Mouse (Mus musculus) thymus, postnatal 36 days (tissue): Measurements from ENCODE around the gene Ggt7.
"Not testable (repeated sequence)": the region's sequence is repeated elsewhere in the genome, so short reads cannot be mapped to it uniquely, and the experiment has no call there.

Experiments used
- DNase-seq, 2 experiments: peaks; one replicate each; pipeline ENCODE4 v3.0.0; 2022; ENCODE audit warnings: mixed read lengths in 2 of 2

Gene Ggt7

DNA sequence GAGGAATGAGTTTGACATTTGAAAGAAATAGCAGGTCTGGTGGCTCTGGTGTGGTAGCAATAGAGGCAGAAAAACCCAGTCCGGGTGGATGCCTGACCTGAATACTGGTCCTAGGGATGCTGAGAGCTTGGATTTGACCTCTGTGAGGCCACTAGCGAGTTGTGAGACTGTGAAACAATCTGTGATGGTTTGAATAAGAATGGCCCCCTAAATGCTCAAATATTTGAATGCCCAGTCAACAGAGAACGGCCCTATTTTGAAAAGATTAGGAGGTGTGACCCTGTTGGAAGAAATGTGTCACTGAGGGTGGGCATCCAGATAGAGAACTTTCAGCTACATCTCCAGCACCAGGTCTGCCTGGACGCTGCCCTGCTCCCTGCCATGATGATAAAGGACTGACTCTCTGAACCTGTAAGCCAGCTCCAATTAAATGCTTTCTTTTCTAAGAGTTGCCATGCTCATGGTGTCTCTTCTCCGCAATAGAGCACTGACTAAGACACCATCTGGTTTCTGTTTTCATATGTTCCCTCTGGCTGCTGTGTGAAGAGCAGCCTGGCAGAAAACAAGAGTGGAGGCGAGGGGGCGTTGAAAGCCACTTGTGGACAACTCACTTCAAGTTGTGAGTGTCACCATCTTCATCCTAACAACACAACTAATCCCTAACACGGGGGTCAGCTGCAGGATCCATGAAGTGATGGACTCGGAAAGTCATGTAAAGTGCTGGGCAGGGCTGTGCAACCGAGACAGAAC lies 10.1 kb downstream of the Ggt7 start:
- no peak for DNase-seq

DNA sequence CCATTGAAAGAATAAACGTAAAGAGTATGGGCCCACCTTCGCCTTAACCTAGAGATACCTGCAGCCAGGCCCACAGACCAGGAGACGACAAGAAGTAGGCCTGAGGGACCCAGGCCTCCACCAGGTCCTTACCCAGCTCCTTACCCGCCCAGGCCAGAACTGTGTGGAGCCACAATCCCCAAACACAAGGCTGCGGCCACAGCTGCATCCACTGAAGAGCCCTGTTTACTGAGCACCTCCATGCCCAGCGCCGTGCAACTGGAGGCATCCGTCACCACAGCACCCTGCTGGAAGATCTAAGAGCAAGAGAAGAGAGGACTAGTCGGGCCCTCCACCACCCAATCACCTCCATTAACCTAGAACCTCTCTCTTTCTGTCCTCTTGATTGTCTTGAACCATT lies 12.2 kb downstream of the Ggt7 start:
- no peak for DNase-seq

DNA sequence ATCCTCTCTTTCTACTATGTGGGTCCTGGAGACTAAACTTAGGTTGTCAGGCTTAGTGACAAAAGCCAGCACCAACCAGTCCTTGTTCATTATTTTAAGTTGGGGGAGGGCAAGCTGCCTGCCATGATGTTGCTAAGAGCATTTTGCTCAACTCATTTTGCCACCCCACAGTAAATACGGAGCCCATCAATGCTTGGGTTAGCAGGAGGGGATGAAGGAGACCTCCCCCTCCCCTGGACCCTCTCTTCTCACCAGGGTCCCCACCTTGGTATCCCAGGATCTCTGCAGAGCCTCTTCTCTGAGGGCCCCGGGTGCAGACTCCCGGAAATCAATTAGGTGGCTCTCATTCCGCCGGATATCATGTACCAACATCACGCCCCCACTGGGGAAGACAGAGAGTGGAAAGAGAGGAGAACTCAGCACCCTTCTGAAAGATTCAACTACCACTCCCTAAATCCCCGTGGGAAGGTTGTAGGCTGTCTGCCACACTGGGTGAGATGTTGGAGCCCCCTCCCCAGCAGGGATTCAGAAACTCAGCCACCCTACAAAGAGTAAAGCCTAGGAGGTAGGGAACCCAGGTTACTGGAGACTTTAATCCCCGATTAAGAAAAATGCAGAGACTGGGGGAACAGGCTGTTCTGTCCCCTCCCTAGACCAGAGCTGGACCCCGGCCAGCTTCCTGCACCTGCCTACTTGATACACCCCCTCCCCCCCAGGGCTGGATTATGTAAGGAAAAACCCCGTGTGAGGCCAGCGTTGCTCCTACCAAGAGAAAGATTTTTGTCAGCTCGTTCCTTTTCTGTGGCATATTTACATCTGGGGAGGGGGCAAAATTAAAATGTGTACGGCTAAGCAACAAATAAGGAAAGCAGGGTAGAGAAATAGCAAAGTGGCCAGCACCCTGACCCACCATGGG lies 13.3 kb downstream of the Ggt7 start:
- DNase-seq: no peak

DNA sequence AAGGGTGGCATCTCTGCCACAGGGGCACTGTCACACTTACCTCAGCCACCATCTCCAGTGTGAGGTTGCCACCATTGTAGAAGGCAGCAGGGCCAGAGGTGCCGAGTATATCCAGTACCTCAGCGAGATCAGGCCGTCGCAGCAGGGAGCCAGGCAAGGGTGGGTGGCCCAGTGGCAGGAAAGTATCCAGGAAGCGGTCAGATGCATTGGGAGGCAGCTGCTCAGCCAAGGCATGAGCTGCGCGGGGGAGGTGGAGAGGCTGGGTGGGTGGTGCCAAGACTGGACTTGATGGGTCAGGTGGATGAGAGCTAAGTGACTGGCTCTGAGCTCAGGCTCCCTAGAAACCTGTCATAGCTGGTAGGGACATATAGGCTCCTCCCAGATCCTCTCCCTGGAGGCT lies 15.4 kb downstream of the Ggt7 start:
- no peak for DNase-seq

DNA sequence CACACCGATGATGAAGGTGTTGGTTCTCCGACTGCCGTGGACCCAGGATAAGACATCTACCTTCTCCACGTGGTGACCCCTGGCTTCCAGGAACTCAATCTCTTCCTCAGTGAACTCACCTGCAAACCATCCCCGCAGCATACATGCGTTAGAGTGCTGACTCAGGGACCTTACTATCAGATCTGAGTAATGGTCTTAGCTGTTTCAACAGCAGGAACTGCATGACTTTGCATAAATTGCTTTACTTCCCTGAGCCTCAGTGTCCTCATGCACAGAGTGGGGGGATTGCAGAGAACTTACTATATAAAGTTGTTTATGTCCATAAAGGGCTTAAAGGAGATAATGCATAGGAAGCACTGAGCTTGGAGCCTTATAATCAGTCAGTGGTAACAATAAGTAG lies 27.0 kb downstream of the Ggt7 start:
- no peak for DNase-seq

DNA sequence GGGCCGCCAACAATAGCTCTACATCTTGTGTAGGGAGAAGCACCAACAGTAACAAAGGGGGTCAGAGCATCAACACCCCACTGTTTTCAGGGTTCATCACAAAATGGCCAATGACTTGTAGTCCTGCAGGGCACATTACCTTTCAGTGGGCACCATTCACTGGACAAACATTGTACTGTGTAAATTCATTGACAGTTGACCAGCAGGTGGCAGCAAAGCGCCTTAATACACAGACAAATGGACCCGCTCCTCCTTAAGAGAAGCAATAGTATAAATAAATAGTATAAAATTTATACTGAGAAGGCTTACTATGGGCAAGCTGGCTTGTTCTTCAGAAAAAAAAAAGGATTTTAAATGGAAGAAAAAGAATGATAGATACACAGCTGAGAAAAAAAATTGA lies 36.0 kb downstream of the Ggt7 start:
- peak; percentile 50 to 58 for DNase-seq

DNA sequence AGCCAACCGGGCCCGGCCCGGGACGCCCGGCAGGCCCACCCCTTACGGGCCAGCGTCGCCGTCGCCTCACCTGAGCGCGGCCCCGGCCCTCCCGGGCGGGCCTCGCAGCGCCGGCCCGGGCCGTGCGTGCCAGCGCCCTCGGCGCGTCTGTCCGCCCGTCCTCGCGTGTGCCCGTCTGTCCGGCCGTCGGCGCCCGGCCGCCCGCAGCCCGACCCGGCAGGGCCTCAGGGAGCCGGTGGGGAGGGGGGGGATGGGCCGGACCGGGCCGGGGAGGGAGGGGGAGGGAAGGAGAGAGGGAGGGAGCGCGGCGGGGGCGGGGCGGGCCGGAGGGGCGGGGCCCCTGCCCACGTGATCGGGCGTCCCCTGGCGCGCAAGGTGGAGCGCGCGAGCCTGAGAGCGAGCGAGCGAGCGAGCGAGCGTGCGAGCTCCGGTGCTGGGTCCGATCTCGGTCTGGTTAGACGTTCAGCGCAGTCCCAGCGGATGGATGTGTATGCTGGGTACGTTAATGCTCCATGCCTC lies 44.4 kb downstream of the Ggt7 start, which contains the start of gene Ncoa6:
TSS of gene Ncoa6 (minus strand) at position 325 of the 519 bp plus-strand sequence.
- DNase-seq: peak in 1 of 2 experiments; percentile 68

DNA sequence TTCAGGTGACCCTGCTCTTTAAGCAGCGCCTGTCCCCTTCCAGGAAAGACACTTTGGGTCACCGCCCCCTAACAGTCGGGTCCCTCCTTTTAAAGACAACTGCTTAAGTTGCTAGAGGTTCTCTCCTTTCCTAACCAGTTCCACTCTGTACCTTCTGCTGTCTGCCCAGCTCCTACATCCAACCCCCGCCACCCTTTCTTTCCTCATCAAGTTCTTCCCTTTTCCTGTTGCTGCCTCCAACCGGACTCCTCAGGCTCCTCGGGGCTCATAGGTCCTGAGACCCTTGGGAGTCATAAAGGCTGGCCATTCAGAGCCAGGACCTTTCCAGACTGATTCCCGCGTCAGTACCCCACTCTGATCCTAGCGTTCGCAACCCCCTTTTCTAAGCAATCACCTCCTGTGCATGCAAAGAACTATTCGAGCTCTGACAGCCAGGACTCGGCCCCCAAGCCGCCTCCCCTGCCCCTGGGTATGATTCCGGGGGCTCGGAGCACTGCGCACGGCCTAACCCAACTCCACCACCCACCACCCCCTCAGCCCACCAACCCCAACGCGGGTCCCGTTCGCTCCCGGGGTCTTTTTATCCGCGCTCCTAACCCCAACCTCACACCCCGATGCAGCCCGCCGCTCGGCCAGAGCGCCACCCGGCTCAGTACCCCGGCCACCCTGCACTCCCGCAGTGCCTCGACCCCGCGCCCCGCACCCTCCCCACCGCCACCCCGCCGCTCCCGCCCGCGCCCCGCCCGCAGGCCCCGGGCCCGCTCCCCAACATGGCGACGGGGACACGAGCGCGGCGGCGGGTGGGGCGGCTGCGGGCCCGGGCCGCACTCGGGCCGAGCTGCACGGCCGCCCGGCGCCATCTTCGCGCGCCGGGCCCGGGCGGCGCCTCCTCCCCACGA lies 45.1 kb downstream of the Ggt7 start:
- DNase-seq: peak; percentile 44 to 65

DNA sequence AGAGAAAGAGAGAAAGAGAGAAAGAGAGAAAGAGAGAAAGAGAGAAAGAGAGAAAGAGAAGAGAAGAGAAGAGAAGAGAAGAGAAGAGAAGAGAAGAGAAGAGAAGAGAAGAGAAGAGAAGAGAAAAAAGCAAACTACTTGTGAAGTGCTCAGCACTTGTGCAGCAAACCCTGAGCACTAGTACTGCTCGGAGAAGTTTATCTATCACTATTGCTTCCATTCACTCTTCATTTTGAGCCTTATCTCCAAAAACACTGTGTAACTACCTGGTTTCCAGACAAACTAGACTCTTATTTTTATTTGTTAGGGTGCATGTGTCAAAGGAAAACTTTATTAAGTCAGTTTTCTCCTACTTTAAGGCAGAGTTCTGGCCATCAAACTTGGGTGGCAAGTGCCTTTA lies 51.2 kb downstream of the Ggt7 start:
- no peak for DNase-seq

DNA sequence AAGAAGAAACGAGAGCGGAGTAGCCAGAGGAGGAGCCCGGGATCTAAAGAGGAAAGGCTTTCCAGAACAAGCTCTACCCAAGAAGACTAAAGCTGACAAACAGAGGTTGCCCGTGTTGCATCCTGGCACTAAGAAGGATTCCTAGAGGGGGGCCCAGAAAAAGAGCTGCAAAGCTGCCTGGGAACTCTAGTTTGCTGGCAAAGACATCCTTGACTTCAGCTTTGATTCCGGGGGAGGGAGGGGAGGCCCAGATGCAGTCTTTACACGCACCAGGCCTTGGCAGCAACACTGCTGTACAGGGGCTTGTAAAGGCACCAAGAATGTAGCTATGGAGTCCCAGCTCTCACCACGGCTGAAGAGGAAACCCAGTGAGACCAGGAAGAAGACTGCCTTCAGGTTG lies 64.4 kb downstream of the Ggt7 start:
- no peak for DNase-seq

DNA sequence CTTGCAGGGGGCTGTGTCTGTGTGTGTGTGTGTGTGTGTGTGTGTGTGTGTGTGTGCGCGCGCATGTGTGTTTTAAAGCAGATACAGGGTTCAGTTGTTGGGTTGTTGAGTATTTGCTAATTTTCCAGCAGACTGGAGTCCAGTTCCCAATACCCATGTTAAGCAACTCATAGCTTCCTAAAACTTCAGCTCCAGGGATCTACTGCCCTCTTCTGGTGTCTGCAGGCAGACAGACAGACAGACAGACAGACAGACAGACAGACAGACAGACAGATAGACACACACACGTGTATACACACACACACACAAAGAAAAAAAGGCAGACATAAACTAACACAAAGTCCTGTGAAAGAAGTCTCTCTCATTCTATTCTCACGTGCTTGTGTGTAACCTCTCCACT lies 66.8 kb downstream of the Ggt7 start:
- no peak for DNase-seq

DNA sequence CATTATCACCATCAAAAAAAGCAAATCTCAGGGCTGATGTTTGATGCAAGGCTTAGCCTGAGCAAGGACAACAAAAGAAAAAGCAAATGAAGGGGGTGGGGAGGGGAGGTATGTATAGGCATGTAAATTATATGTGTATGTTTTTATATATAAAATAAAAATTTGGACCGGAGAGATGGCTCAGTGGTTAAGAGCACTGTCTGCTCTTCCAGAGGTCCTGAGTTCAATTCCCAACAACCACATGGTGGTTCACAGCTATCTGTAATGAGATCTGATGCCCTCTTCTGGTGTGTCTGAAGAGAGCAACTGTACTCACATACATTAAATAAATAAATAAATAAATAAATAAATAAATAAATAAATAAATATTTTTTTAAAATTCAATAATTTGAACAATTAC lies 70.1 kb downstream of the Ggt7 start:
- not testable (repeated sequence) for DNase-seq

DNA sequence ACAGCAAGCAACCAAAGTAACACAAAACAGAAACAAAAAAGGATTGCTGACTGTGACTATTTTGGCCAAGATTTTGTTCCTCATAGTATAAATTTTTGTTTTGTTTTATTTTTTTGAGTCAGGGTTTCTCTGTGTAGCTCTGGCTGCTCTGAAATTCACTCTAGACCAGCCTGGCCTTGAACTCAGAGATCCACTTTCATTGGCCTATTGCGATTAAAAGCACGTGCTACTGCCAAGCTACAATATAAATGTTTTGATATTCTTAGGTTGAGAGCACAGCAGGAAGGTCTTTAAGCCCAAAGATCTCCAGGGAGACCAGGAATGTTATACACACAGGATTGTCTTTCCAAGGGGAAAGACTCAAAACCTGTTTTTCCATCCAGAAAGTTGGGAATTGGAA lies 74.6 kb downstream of the Ggt7 start:
- DNase-seq: no peak

DNA sequence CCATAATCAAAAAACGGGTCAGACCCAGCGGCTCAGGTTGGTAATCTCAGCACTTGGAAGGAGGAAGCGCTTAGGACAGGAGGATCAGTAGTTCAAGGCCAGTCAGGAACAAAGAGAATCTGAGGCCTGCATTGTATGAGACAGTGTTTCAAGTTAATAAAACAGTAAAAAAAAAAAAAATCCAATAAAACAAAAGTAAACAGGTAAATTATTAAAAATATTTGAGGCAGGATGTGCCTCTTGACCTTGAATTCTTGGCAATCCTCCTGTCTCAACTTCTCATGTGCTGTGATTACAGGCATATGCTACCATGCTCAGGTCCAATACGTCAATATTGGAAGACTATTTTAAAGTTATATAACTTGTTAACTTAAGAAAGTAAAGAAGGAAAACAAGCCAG lies 75.1 kb downstream of the Ggt7 start:
- DNase-seq: no peak
